Mouse (Mus musculus) stomach, embryonic 15.5 days (tissue): Measurements from ENCODE around the gene Has3. TPM values are rescaled to one million over a fixed set of nuclear protein-coding genes. Genes with fewer than 3 reads are reported as not detected.
A peak's percentile ranks its signal among the peaks of the same experiment; 100 is the strongest.
"Not testable (repeated sequence)": the region's sequence is repeated elsewhere in the genome, so short reads cannot be mapped to it uniquely, and the experiment has no call there.

ENCODE experiments used
- ATAC-seq: fragments of 200-750 bp; cut with Nextera tagmentation; 2 replicates; pipeline ENCODE4 v1.8.0; 2017; ENCODE audit warnings: low read depth, moderate number of reproducible peaks, moderate TSS enrichment; ENCODE audit not compliant: insufficient read depth, low FRiP score
- H3K27ac ChIP-seq: fragments of 300-500 bp; sonication (generic); 2 replicates; pipeline ENCODE4 v1.5.1; 2015; ENCODE audit warnings: mild to moderate bottlenecking, inconsistent platforms
- H3K27me3 ChIP-seq: fragments of 300-500 bp; sonication (generic); replicated peaks from 2 replicates; pipeline ENCODE4 v1.6.1; 2015; ENCODE audit warnings: inconsistent platforms
- H3K36me3 ChIP-seq: fragments of 300-500 bp; sonication (generic); 2 replicates; pipeline ENCODE4 v1.6.1; 2015; ENCODE audit warnings: inconsistent platforms
- H3K4me1 ChIP-seq: fragments of 300-500 bp; sonication (generic); 2 replicates; pipeline ENCODE4 v1.6.1; 2015; ENCODE audit warnings: inconsistent platforms
- H3K4me2 ChIP-seq: fragments of 300-500 bp; sonication (generic); 2 replicates; pipeline ENCODE4 v1.6.1; 2015; ENCODE audit warnings: mild to moderate bottlenecking, inconsistent platforms
- H3K4me3 ChIP-seq: fragments of 300-500 bp; sonication (generic); replicated peaks from 2 replicates; pipeline ENCODE4 v1.5.1; 2015; ENCODE audit warnings: inconsistent platforms
- H3K9ac ChIP-seq: fragments of 300-500 bp; sonication (generic); 2 replicates; pipeline ENCODE4 v1.6.1; 2015; ENCODE audit warnings: inconsistent platforms
- H3K9me3 ChIP-seq: fragments of 300-500 bp; sonication (generic); 2 replicates; pipeline ENCODE4 v1.6.1; 2016; ENCODE audit warnings: inconsistent platforms
- WGBS: fragments of 180-500 bp; shearing (Covaris S2); methylation state at CpG from one replicate; pipeline ENCODE4 v1.1.7; 2015; 5-methylcytosine and 5-hydroxymethylcytosine counted together
- polyA plus RNA-seq: library from polyadenylated mRNA; unstranded; fragments of >200 nt; fragmentation: Nextera tagmentation; extraction: Ambion mirVana; gene quantifications from 2 replicates; pipeline ENCODE4 v1.2.1, GENCODE M21; 2015

The Has3 gene
- polyA plus RNA-seq, 1 experiment from 2014 or later, result 0.23 TPM

DNA sequence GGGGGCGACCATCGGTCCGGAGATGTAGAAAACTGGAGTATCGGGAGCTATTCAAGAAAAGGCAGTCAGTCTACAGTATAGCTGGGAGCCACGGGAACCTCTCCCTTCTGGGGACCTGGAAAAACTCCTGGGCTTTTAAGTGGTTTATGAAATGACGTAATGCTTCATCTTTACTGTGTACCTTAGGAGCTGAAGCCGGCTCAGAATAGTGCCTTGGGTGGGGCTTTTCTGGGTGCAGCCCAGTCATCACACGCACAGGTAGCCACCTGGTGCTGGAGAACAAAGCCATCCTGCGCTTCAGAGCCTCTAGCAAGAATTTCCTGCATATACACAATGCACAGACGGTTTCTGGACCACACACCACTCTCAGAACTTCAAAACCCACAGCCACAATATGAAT is 7.2 kb upstream of the Has3 start:
- Histone ChIP-seq H3K27me3 (no peaks in the 10 kb centered on the region), H3K9ac (no peak overlapping the region), H3K36me3 (no peaks in the 10 kb centered on the region), H3K27ac (no peak overlapping the region), H3K4me2 (no peak overlapping the region), H3K4me1 (no peaks in the 10 kb centered on the region), H3K9me3 (no peaks in the 10 kb centered on the region), H3K4me3 (no peak overlapping the region)
- 66% methylated on average over 10 of the region's 10 CpGs for WGBS
- peak; percentile 60 for ATAC-seq

DNA sequence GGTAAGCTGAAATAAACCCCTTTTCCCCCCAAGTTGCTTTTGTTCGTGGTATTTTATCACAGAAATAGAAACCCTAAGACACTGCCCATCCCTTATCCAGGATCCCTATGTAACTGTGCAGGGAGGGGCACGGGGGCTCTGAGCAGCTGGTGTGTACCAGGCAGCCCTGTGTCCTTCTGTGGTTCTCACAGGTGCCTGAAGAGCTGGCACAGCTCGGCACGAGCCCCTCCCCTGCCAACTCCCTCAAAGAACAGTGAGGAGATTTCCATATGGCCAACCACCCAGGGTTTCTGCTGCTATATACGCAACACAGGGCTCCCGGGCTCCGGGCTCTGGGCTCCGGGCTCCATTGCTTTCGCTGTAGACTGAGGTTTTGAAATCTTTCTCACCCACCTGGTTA is 4.7 kb upstream of the Has3 start:
- H3K36me3 ChIP-seq, result no peaks in the 10 kb centered on the region
- 0 out of 2 replicates have a peak, but pooled peaks cover 7% of the 10 kb centered on the region for H3K27me3 ChIP-seq
- H3K4me2 ChIP-seq, result no peak overlapping the region
- H3K4me3 ChIP-seq, result no peak overlapping the region
- no peak overlapping the region for H3K27ac ChIP-seq
- H3K9ac ChIP-seq, result no peak overlapping the region
- H3K9me3 ChIP-seq, result no peaks in the 10 kb centered on the region
- no peak for ATAC-seq
- WGBS, result 74% methylated on average over 9 of the region's 9 CpGs
- H3K4me1 ChIP-seq, result no peaks in the 10 kb centered on the region

DNA sequence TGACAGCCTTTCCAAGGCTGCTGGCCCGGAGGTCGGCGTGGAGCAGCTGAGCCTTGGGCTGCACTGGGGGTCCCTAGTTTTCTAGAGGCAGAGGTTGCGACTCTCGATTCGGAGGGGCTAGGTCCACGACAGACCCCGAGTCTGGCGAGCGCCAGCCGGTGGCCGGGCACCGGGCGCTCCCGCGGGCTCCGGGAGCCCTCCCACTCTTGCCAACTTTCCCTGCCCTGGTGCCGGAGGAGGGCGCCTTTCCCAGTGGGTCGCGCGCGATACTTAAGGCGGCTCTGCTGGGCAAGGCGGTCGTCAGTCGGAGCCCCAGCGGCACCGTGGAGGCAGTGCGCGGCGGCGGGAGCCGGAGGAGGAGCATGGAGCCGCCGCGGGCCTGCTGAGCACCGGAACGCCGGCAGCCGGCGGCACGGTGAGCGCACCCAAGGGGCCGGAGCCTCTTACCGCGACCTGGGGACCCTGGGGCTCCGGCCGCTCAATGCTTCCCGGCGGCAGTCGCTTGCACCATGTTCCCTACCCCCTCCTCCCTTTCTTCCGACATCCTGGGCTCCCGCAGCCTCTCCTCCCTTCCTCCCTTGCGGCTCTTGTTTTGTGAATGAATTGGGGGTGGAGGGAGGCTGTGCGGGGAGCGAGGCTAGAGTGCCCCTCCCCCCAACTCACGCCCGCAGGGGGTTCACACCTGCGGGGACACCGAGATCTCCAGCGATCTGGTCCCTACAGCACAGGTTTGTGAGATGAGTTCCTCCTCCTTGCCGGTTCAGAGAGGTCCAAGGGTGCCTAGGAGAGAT is 690 bp downstream of the Has3 start:
- Histone ChIP-seq H3K9me3 (no peaks in the 10 kb centered on the region), H3K4me2 (peak overlapping the region; percentile 100), H3K4me1 (peaks cover 22% of the 10 kb centered on the region), H3K9ac (peak overlapping the region; percentile 39), H3K4me3 (peak overlapping the region; percentile 57), H3K27ac (no peak overlapping the region), H3K27me3 (peaks cover 13% of the 10 kb centered on the region; the same call in 1 of the 2 replicates), H3K36me3 (peaks cover 6% of the 10 kb centered on the region; the same call in 1 of the 2 replicates)
- ATAC-seq, result peak; percentile 48; the same call in 1 of the 2 replicates
- under 1% methylated on average over 63 of the region's 63 CpGs for WGBS

DNA sequence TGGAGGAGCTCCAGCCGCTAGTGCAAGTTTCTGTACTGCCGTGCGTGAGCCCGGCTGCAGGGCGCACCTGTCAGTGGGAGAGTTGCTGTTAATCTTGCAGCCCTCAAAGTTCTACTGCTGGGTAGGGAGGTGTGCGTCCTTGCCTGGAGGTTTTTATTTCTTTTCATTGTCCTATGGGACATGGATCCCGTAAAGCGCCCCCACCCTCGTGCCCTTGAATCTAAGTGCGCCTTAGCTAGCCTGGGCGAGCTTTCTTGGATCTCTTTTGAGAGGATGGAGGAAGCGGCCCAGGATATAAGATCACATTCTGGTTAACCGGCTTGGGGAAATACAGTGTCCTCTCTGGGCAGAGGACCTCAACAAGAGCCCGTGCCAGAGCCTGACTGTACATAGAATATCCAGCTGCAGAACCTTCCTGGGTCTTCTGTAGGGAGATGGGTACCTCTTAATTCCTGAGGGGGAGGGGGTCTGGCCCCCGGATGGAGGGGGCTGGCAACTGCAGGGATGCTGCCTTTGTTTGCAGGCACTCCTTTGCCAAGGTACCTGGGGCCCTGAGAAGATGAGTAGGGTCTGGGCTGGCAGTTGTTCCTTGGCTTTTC is 1.4 kb downstream of the Has3 start:
- Histone ChIP-seq H3K4me3 (peak overlapping the region; percentile 57), H3K4me1 (peaks cover 22% of the 10 kb centered on the region), H3K9me3 (no peaks in the 10 kb centered on the region), H3K9ac (peak overlapping the region; percentile 35), H3K27ac (no peak overlapping the region), H3K36me3 (peaks cover 6% of the 10 kb centered on the region; the same call in 1 of the 2 replicates), H3K27me3 (peaks cover 13% of the 10 kb centered on the region; the same call in 1 of the 2 replicates), H3K4me2 (peak overlapping the region; percentile 100)
- no peak; the same call in 1 of the 2 replicates for ATAC-seq
- WGBS, result 2% methylated on average over 15 of the region's 15 CpGs

DNA sequence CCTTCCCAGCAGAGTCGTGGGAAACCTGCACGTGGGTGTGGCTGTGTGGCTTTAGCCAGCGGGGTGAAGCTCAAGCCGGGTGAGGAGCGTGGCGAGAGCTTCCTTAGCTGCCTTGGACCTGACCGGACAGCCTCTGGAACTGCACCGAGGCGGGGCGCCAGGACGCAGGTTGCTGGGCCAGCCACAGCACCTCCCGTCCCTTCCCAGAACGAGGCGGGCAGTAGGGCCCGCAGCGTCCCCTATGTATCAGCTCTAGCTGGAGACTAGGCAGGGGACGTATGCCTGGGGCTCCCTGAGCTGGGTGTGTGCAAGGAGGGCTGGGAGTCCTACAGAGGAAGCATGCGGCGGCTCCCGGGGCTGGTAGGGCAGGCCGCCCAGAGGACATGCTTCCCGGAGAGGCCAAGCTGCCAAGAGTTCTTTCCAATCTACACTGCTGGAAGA is 1.9 kb downstream of the Has3 start:
- peak overlapping the region; percentile 57 for H3K4me3 ChIP-seq
- H3K4me1 ChIP-seq, result peaks cover 22% of the 10 kb centered on the region
- H3K9me3 ChIP-seq, result no peaks in the 10 kb centered on the region
- no peak overlapping the region for H3K27ac ChIP-seq
- H3K27me3 ChIP-seq, result peaks cover 13% of the 10 kb centered on the region; the same call in 1 of the 2 replicates
- peak; percentile 67 for ATAC-seq
- H3K36me3 ChIP-seq, result peaks cover 11% of the 10 kb centered on the region; the same call in 1 of the 2 replicates
- peak overlapping the region; percentile 100 for H3K4me2 ChIP-seq
- 1% methylated on average over 22 of the region's 22 CpGs for WGBS
- H3K9ac ChIP-seq, result no peak overlapping the region

DNA sequence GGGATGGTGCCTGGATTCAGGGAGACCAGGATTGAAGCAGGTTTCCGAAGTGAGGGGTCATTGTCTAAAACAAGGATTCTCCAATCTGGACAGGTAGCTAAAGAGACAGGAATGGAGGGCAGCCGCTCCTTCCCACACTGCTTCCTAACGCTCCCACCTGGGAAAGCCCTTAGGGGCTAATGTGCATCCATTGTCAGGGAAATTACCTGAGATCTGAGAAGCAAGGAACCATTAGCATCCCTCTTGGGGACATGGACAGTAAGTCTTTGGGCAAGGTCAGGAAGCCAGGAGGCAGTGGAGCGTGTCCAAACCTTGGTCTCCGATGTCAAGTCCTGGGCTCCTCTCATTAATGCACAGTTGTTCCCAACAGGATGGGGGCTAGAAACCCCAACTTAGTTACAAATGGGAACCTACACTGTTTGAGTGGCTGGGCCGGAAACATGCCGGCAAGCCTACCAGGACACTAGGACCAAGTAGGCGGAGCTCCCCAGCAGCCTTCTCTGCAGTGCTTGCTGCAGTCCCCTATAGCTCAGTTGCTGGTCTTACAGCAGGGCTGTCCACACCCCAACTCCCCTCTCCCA is 2.5 kb downstream of the Has3 start:
- Histone ChIP-seq H3K4me1 (peaks cover 22% of the 10 kb centered on the region), H3K4me2 (peak overlapping the region; percentile 100), H3K4me3 (peak overlapping the region; percentile 57), H3K27me3 (peaks cover 13% of the 10 kb centered on the region; the same call in 1 of the 2 replicates), H3K36me3 (peaks cover 12% of the 10 kb centered on the region; the same call in 1 of the 2 replicates), H3K27ac (no peak overlapping the region), H3K9me3 (no peaks in the 10 kb centered on the region), H3K9ac (no peak overlapping the region)
- WGBS, result 16% methylated on average over 8 of the region's 8 CpGs
- no peak for ATAC-seq

DNA sequence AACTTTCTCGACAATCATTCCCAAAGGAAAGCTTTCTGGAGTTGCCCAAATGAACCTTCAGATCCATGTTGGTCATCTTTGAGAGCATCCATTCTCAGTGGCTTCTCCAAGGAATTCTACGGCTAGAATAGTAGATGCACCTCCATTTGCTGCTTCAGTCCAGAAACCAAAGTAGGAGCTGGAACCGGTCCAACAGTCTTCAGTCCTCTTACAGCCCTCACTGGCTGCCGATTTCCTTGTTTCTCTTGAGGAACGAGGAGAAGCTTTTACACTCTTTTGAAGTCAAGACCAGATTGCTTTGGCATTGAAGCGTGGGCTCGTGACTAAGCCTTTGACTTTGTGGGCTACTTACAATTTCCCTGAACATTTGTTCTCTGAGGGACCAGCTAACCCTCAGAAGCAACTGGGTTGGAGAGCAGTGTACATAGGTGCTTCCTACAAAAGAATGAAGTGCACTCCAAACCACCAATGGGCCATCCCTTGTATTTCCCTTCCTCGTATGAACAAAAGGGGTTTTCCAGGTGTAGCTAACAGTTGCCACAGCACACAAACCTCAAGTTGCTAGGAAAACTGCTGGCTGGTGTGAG is 10.2 kb downstream of the Has3 start:
- ATAC-seq, result no peak
- Histone ChIP-seq H3K9ac (no peak overlapping the region), H3K36me3 (peaks cover 33% of the 10 kb centered on the region), H3K4me1 (no peaks in the 10 kb centered on the region), H3K4me2 (no peak overlapping the region), H3K9me3 (no peaks in the 10 kb centered on the region), H3K4me3 (no peak overlapping the region), H3K27me3 (no peaks in the 10 kb centered on the region), H3K27ac (no peak overlapping the region)
- 85% methylated on average over 8 of the region's 8 CpGs for WGBS

DNA sequence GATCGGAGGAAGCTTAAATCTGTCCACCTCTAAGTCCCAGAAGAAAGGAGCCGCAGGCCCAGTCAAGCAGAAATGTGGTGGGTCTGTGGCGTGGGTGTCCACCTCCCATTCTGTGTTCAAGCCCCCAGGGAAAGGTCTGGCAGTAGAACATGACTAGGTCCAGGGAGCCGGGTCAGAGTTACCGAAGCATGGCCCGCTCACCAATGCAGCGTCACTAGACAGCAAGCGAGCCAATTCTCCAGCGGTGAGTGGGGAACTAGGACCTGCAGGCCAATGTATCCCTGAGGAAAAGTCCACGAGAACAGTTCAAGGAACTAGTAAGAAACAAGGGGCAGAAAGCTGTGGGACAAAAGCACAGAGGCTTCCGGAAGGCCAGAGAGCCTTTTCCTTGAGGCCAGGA is 14.1 kb downstream of the Has3 start:
- H3K4me2 ChIP-seq, H3K9ac ChIP-seq, H3K27me3 ChIP-seq, H3K4me3 ChIP-seq, H3K4me1 ChIP-seq, H3K27ac ChIP-seq, ATAC-seq, H3K9me3 ChIP-seq: not testable (repeated sequence)
- peaks cover 36% of the 10 kb centered on the region for H3K36me3 ChIP-seq
- 95% methylated on average over 11 of the region's 11 CpGs for WGBS

DNA sequence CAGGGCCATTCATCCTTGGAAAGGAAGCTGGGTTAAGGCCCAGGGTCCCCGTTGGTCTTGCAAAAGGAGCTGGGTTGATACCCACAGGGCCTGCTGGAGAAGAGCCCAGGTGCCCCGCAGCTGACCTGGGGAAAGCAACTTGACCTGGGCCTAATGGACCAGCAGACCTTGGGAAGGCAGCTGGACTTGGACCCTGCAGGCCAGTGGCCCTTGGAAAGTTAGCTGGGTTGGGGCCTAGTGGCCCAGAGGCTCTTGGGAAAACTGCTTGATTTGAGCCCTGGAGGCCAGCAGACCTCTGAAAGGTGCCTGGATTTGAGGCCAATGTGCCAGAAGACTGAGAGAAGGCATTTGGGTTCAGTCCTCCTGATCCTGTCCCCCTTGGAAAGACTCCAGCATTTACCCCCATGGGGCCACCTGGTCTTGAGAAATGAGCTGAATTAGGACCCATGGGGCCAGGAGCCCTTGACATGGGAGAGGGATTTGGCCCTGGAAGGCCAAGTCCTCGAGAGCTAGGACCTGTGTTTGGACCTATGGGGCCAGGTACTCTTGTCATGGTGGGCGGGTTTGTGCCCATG is 14.9 kb downstream of the Has3 start:
- H3K27ac ChIP-seq, ATAC-seq, H3K9ac ChIP-seq, H3K4me3 ChIP-seq, H3K9me3 ChIP-seq, H3K27me3 ChIP-seq, H3K4me1 ChIP-seq, H3K4me2 ChIP-seq: not testable (repeated sequence)
- H3K36me3 ChIP-seq, result peaks cover 32% of the 10 kb centered on the region
- WGBS, result 93% methylated on average over 4 of the region's 4 CpGs

DNA sequence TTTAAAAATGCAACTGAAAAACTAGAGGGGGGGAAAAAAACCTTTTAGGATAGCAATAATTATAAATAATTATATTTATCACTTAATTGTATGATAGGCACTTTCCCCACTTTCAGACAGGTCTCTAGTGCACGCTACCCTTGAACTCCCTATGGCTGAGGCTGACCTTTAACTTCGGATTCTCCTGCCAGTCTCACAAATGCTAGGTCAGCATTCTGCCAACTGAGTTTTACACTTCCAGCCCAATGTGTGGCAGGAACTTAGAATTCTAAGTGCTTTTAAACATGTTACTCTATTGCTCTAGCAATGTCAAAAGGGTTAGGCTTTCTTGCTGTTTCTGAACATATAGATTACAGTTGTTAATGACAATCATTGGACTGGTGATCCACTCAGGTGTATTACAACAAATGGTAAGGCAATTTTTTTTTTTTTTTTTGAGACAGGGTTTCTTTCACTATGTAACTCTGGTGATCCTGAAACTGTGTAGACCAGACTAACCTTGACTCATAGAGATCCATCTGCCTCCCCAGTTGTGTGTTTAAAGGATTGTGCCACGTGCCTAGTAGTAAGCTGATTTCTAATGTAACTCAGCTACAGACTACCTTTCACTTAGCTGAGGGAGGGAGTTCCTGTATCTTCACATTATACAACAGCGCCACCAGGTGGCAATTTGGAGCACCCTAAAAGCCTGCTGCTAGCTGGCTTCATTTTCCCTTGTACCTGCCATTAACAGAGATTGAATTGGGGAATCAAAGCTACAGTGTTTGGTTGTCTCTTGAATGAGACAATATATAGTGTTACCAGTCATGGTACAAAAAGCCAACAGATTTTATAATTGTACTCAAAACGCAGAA is 17.5 kb downstream of the Has3 start:
- Histone ChIP-seq H3K9me3 (no peaks in the 10 kb centered on the region), H3K36me3 (peaks cover 22% of the 10 kb centered on the region), H3K4me3 (no peak overlapping the region), H3K27me3 (no peaks in the 10 kb centered on the region), H3K9ac (no peak overlapping the region), H3K27ac (no peak overlapping the region), H3K4me2 (no peak overlapping the region), H3K4me1 (peaks cover 7% of the 10 kb centered on the region)
- 43% methylated on average over 5 of the region's 5 CpGs for whole genome bisulfite sequencing
- ATAC-seq, result no peak

DNA sequence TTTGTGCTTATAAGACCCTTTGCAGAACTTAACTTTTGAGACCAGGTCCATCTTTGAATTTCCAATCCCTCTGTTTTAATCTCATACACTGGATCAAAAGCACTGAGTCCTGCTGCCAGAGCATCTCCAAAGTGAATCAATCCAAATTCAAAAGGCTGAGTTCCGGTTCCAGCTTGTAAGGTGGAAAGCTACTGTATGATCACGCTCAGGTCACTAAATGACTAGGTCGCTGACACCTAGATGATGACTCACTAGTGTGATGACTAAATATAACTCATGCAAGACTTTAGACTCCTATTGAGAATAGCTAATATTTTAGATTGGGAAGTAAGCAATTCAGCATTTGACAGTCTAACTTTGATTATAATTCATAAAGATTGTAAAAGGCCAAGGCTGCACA is 18.8 kb downstream of the Has3 start:
- H3K4me3 ChIP-seq, result no peak overlapping the region
- no peak overlapping the region for H3K4me2 ChIP-seq
- ATAC-seq, result no peak
- peaks cover 7% of the 10 kb centered on the region for H3K4me1 ChIP-seq
- H3K27me3 ChIP-seq, result no peaks in the 10 kb centered on the region
- 75% methylated on average over 3 of the region's 3 CpGs for whole genome bisulfite sequencing
- no peaks in the 10 kb centered on the region for H3K9me3 ChIP-seq
- no peak overlapping the region for H3K9ac ChIP-seq
- peaks cover 11% of the 10 kb centered on the region; the same call in 1 of the 2 replicates for H3K36me3 ChIP-seq
- no peak overlapping the region for H3K27ac ChIP-seq
